Mouse (Mus musculus) CH12.LX (cell line): ENCODE results near the gene Ndst4. TPM values are rescaled to one million over a fixed set of nuclear protein-coding genes. Genes with fewer than 3 reads are reported as not detected.

ENCODE experiments used
- DNase-seq: peaks from one replicate; pipeline ENCODE4 v3.0.0-alpha.2; 2013; ENCODE audit errors: extremely low read depth
- H3K27ac ChIP-seq: 2 replicates; pipeline ENCODE4 v1.5.1; 2012; ENCODE audit warnings: low read depth, mild to moderate bottlenecking, control low read depth, moderate library complexity; ENCODE audit not compliant: insufficient read depth
- H3K27me3 ChIP-seq: replicated peaks from 2 replicates; pipeline ENCODE3; 2012; ENCODE audit warnings: inconsistent platforms
- H3K36me3 ChIP-seq, 2 experiments: replicated peaks in 1 of 2; 2 replicates each; pipeline versions ENCODE3 to v1.6.1; 2012; ENCODE audit warnings: inconsistent platforms in 1 of 2, low read length in 1 of 2, mild to moderate bottlenecking in 1 of 2, mixed read lengths in 1 of 2, moderate library complexity in 1 of 2; ENCODE audit not compliant: control insufficient read depth in 1 of 2, insufficient read depth in 1 of 2
- H3K4me1 ChIP-seq, 2 experiments: 2 replicates each; pipeline ENCODE4 v1.6.1; 2012; ENCODE audit warnings: inconsistent platforms in 1 of 2, moderate library complexity in 1 of 2; ENCODE audit not compliant: insufficient read depth in 2 of 2, control insufficient read depth in 1 of 2
- H3K4me2 ChIP-seq: 2 replicates; pipeline ENCODE4 v1.6.1; 2012; ENCODE audit warnings: low read depth, mild to moderate bottlenecking, control low read depth; ENCODE audit not compliant: poor library complexity, insufficient read depth, severe bottlenecking
- H3K4me3 ChIP-seq, 3 experiments: fragments of 150-350 bp in 1 of 3; sonication (generic) in 1 of 3; replicated peaks in 1 of 3; 2 replicates each; pipeline versions ENCODE3 to v1.5.1; 2011 to 2012; ENCODE audit warnings: low read depth in 2 of 3, low read length in 2 of 3, mild to moderate bottlenecking in 2 of 3, moderate library complexity in 2 of 3, control low read depth in 1 of 3, improper control_type of control experiment in 1 of 3, inconsistent platforms in 1 of 3, mixed read lengths in 1 of 3; ENCODE audit not compliant: poor library complexity in 1 of 3
- H3K79me2 ChIP-seq: replicated peaks from 2 replicates; pipeline ENCODE4 v1.6.1; 2012; ENCODE audit warnings: mild to moderate bottlenecking, moderate library complexity; ENCODE audit not compliant: control insufficient read depth, poor library complexity, insufficient read depth, severe bottlenecking; ENCODE audit errors: extremely low read depth
- H3K9ac ChIP-seq: 2 replicates; pipeline ENCODE4 v1.6.1; 2012; ENCODE audit warnings: low read depth, mild to moderate bottlenecking, control low read depth, moderate library complexity; ENCODE audit not compliant: insufficient read depth
- H3K9me3 ChIP-seq: replicated peaks from 2 replicates; pipeline ENCODE3; 2012; ENCODE audit warnings: low read length, inconsistent platforms, mixed read lengths
- CHD1 ChIP-seq: IDR thresholded peaks from 2 replicates; pipeline ENCODE4 v1.6.1; 2012; ENCODE audit warnings: low read depth, low read length, improper control_type of control experiment, inconsistent platforms
- CHD2 ChIP-seq: IDR thresholded peaks from 2 replicates; pipeline ENCODE4 v1.6.1; 2011; ENCODE audit warnings: low read length, improper control_type of control experiment
- E2F4 ChIP-seq: IDR thresholded peaks from 2 replicates; pipeline ENCODE4 v1.6.1; 2011; ENCODE audit warnings: low read depth, low read length, improper control_type of control experiment; ENCODE audit not compliant: insufficient replicate concordance
- ELF1 ChIP-seq: IDR thresholded peaks from 2 replicates; pipeline ENCODE4 v1.6.1; 2014; ENCODE audit warnings: low read depth, mild to moderate bottlenecking, inconsistent platforms, low read length, improper control_type of control experiment
- EP300 ChIP-seq: IDR thresholded peaks from 2 replicates; pipeline ENCODE4 v1.6.1; 2011; ENCODE audit warnings: low read length, improper control_type of control experiment
- ETS1 ChIP-seq: conservative IDR thresholded peaks from 2 replicates; pipeline ENCODE4 v1.6.1; 2012; ENCODE audit warnings: low read depth, mild to moderate bottlenecking, inconsistent platforms, low read length, improper control_type of control experiment, moderate library complexity
- HCFC1 ChIP-seq: IDR thresholded peaks from 2 replicates; pipeline ENCODE4 v1.6.1; 2012; ENCODE audit warnings: low read depth, mild to moderate bottlenecking, inconsistent platforms, low read length, improper control_type of control experiment
- JUN ChIP-seq: IDR thresholded peaks from 2 replicates; pipeline ENCODE4 v1.6.1; 2011; ENCODE audit warnings: low read depth, mild to moderate bottlenecking, low read length, improper control_type of control experiment, moderate library complexity; ENCODE audit not compliant: insufficient read depth
- JUND ChIP-seq: conservative IDR thresholded peaks from 2 replicates; pipeline ENCODE4 v1.6.1; 2011; ENCODE audit warnings: low read depth, low read length, improper control_type of control experiment
- MAFK ChIP-seq: IDR thresholded peaks from 2 replicates; pipeline ENCODE4 v1.6.1; 2011; ENCODE audit warnings: low read length, improper control_type of control experiment; ENCODE audit not compliant: insufficient replicate concordance
- RAD21 ChIP-seq: IDR thresholded peaks from 2 replicates; pipeline ENCODE4 v1.6.1; 2011; ENCODE audit warnings: low read depth, mild to moderate bottlenecking, low read length, improper control_type of control experiment, moderate library complexity
- SIN3A ChIP-seq: IDR thresholded peaks from 2 replicates; pipeline ENCODE4 v1.6.1; 2012; ENCODE audit warnings: low read length, improper control_type of control experiment, inconsistent platforms
- TBP ChIP-seq: conservative IDR thresholded peaks from 2 replicates; pipeline ENCODE4 v1.6.1; 2011; ENCODE audit warnings: low read depth, low read length, improper control_type of control experiment
- UBTF ChIP-seq: IDR thresholded peaks from 2 replicates; pipeline ENCODE4 v1.6.1; 2012; ENCODE audit warnings: low read depth, mild to moderate bottlenecking, inconsistent platforms, low read length, improper control_type of control experiment, moderate library complexity
- USF2 ChIP-seq: conservative IDR thresholded peaks from 2 replicates; pipeline ENCODE4 v1.6.1; 2011; ENCODE audit warnings: low read depth, low read length, improper control_type of control experiment
- ZC3H11A ChIP-seq: IDR thresholded peaks from 2 replicates; pipeline ENCODE4 v1.6.1; 2012; ENCODE audit warnings: low read depth, mild to moderate bottlenecking, inconsistent platforms, low read length, improper control_type of control experiment
- ZKSCAN1 ChIP-seq: IDR thresholded peaks from 2 replicates; pipeline ENCODE4 v1.6.1; 2012; ENCODE audit warnings: low read depth, inconsistent platforms, low read length, improper control_type of control experiment, borderline replicate concordance
- dilution Hi-C: fragments of 300-500 bp; cut with MboI; formaldehyde crosslinking; loops from 2 replicates; pipeline ENCODE4 v1.14.3; 2020; ENCODE audit warnings: low sequenced_read_pairs; ENCODE audit not compliant: extremely low pct_unique_long_range_greater_than_20kb, extremely low pct_ligation_motif_present
- in situ Hi-C: fragments of 300-500 bp; cut with MboI; formaldehyde crosslinking; loops from 3 replicates; pipeline ENCODE4 v1.14.3; 2019; ENCODE audit warnings: low sequenced_read_pairs, low pct_ligation_motif_present, low pct_unique_long_range_greater_than_20kb, mixed read lengths
- polyA plus RNA-seq: library from polyadenylated mRNA; unstranded; fragments of >175 nt; gene quantifications from 2 replicates; pipeline ENCODE4 v1.2.1, GENCODE M21; 2012; ENCODE audit warnings: low read depth; ENCODE audit not compliant: insufficient read length
- total RNA-seq, 2 experiments: library from RNA; depleted of rRNA; stranded (reverse); fragments of 300-350 nt in 1 of 2; fragments of >200 nt in 1 of 2; gene quantifications; 2 replicates each; pipeline ENCODE4 v1.2.3; 2012 to 2014

Gene Ndst4
- total and polyA plus RNA-seq, 3 experiments, result not detected

DNA sequence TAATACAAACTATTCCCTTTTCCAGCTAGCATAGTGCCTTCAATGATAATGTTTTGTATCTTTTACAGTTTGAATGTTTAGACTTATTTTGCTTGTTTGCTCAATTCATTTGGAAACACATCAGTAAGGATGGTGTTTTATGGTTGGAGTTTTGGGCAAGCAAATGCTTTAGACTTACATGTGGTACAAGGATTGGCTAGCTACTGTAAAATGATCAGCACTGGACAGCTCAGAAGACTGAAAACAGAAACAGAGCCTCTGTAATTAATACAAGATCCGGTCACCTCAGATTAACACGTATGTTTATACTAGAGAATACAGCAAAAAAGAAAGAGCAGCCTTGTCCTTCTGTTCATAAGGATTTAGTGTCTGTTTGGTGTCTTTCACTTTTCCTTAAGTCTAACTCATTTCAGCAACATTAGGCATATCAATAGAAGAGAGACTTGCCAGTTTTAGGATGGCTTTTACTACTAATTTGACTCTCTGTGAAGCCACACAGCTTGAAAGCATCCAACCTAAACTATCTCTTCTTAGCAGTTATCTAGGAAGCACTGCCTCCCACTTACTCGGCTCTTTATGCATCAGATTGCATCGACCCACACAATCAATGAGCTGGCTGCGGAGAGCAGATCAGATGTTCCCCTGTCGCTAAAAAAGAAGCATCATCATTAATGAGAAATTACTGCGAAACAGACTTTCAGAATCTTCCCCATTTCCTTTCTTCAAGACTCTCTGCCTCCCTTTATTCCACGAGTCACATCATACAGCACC, 279.8 kb downstream of the Ndst4 start:
- Histone ChIP-seq H3K4me1 (no peaks in the 10 kb centered on the region), H3K9me3 (peaks cover 18% of the 10 kb centered on the region), H3K36me3 (no peaks in the 10 kb centered on the region), H3K9ac (no peak overlapping the region), H3K4me2 (no peak overlapping the region), H3K4me3 (no peak overlapping the region), H3K27ac (no peak overlapping the region), H3K79me2 (no peaks in the 10 kb centered on the region), H3K27me3 (no peaks in the 10 kb centered on the region)
- in situ Hi-C loops (no loop called here), dilution Hi-C loops (no loop called here)
- DNase-seq, result no peak
- TF ChIP-seq USF2 (no peak), ETS1 (no peak), CHD2 (no peak), ELF1 (no peak), SIN3A (no peak), JUN (no peak), ZKSCAN1 (no peak)

DNA sequence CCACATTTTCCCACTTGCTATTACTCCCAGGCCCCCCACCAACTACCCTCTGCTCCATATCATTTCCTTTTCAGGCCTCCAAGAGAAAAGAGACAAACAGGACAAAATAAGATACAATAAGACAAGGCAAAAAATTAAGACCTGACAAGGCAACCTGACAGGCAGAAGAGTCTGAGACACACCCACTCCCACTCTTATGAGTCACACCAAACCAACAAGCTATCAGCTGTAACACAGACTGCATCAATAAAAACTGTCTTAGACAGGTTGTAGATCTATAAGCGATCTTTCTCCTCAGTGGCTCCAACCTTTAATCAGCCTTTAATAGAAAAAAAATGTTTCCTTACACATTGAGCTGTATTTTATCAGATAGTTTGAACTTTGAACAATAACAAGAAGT, 280.7 kb downstream of the Ndst4 start:
- Histone ChIP-seq H3K27me3 (no peaks in the 10 kb centered on the region), H3K4me2 (no peak overlapping the region), H3K36me3 (no peaks in the 10 kb centered on the region), H3K27ac (no peak overlapping the region), H3K4me3 (no peak overlapping the region), H3K4me1 (no peaks in the 10 kb centered on the region), H3K9me3 (peaks cover 18% of the 10 kb centered on the region)
- in situ Hi-C loops (no loop called here), dilution Hi-C loops (no loop called here)
- TF ChIP-seq SIN3A, result no peak
- no peak for TF ChIP-seq E2F4
- no peak for TF ChIP-seq EP300
- TF ChIP-seq ETS1, result no peak
- TF ChIP-seq HCFC1, result no peak
- TF ChIP-seq TBP, result no peak
- TF ChIP-seq JUND, result no peak
- no peak for TF ChIP-seq UBTF
- TF ChIP-seq RAD21, result no peak
- no peak for TF ChIP-seq MAFK
- no peak for TF ChIP-seq CHD1
- no peak for TF ChIP-seq ZC3H11A
- TF ChIP-seq, all 38 proteins: peak for 0
- H3K79me2 ChIP-seq, result no peaks in the 10 kb centered on the region
- DNase-seq, result no peak
- H3K9ac ChIP-seq, result no peak overlapping the region
